Mouse (Mus musculus): ENCODE results near the gene Iqce.

Gene Iqce

GRCm38 (mm10) chr5:140637058-140637410, 65.1 kb downstream of the Iqce start:
- DNase-seq = no peak

- DNase-seq = peak; percentile 72
Observed at GRCm38 (mm10) chr5:140636316-140637057, 65.7 kb downstream of the Iqce start.

GRCm38 (mm10) chr5:140634798-140635722, 67.1 kb downstream of the Iqce start:
- DNase-seq = no peak

GRCm38 (mm10) chr5:140633432-140633831, 68.7 kb downstream of the Iqce start:
- no peak for DNase-seq

- peak; percentile 47 for DNase-seq
Observed at GRCm38 (mm10) chr5:140628995-140629394, 73.2 kb downstream of the Iqce start.

GRCm38 (mm10) chr5:140627580-140627979, 74.6 kb downstream of the Iqce start:
- no peak for DNase-seq

GRCm38 (mm10) chr5:140624961-140625360, 77.2 kb downstream of the Iqce start:
- no peak for DNase-seq

GRCm38 (mm10) chr5:140624238-140624637, 77.9 kb downstream of the Iqce start:
- DNase-seq = no peak

- no peak for DNase-seq
Observed at GRCm38 (mm10) chr5:140623791-140624190, 78.4 kb downstream of the Iqce start.

- no peak for DNase-seq
Observed at GRCm38 (mm10) chr5:140622978-140623670, 79.1 kb downstream of the Iqce start.

- DNase-seq = no peak
Observed at GRCm38 (mm10) chr5:140621517-140621916, 80.7 kb downstream of the Iqce start.

- no peak for DNase-seq
Observed at GRCm38 (mm10) chr5:140621092-140621491, 81.1 kb downstream of the Iqce start.

GRCm38 (mm10) chr5:140619895-140620736, 82.1 kb downstream of the Iqce start:
- DNase-seq = no peak

- peak; percentile 91 for DNase-seq
Observed at GRCm38 (mm10) chr5:140619151-140619771, 82.9 kb downstream of the Iqce start.

GRCm38 (mm10) chr5:140617714-140618113, 84.5 kb downstream of the Iqce start:
- DNase-seq = peak; percentile 79

GRCm38 (mm10) chr5:140616691-140617090, 85.5 kb downstream of the Iqce start:
- peak; percentile 65 for DNase-seq

GRCm38 (mm10) chr5:140616110-140616503, 86.1 kb downstream of the Iqce start:
- DNase-seq = no peak

- DNase-seq = no peak
Observed at GRCm38 (mm10) chr5:140615321-140616109, 86.7 kb downstream of the Iqce start.

- no peak for DNase-seq
Observed at GRCm38 (mm10) chr5:140614837-140615236, 87.3 kb downstream of the Iqce start.

- no peak for DNase-seq
Observed at GRCm38 (mm10) chr5:140614141-140614540, 88.0 kb downstream of the Iqce start.

- DNase-seq = no peak
Observed at GRCm38 (mm10) chr5:140612191-140612590, 90.0 kb downstream of the Iqce start.

Data from lung, postnatal 36 days (tissue).